Mouse (Mus musculus) spleen, adult 18-20 months (tissue): ENCODE results near the gene Gm20489.

ENCODE experiments used
- DNase-seq, 2 experiments: peaks; one replicate each; pipeline ENCODE4 v3.0.0; 2022; ENCODE audit warnings: mixed read lengths in 2 of 2

The Gm20489 gene

DNA sequence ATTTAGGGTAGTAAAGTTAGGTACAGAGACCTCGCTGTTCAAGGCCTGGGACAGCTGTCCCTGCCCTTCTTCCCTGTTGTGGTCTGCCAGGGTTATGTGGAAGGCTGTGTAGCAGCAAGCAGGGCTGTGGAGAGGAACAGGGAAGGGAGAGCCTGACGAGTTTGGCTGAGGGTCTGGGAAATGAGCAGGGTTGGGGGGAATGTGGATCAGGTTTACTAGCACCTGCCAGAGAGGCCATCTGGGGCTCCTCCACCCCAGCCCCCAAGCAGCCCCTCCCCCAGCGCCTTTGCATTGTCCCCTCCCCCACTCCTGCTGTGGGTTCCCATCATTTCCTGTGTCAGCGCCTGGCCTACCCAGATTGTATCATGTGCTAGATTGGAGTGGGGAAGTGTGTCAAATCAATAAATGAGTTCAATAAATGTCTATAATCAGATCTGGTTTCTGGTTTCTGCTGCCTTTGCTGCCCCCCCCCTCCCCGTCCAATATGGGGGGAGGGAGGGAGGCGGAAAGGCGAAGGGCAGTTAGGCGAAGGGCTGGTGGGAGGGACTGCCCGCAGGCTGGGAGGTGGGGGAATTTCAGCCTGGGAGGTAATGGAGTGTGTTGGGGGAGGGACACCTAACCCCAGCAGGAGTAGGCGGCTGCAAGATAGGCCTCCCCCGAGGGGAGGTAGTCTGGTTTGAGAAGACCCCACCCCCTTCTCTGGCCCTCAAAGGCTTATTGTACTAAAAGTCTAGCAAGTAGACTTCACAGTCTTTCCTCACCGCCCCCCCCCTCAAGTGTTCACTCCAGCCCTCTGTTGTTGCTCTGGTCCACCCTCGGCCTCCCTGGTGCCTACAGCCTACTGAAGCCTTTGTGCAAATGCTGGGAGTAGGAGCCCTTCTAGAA is 8.1 kb downstream of the Gm20489 start:
- no peak for DNase-seq

DNA sequence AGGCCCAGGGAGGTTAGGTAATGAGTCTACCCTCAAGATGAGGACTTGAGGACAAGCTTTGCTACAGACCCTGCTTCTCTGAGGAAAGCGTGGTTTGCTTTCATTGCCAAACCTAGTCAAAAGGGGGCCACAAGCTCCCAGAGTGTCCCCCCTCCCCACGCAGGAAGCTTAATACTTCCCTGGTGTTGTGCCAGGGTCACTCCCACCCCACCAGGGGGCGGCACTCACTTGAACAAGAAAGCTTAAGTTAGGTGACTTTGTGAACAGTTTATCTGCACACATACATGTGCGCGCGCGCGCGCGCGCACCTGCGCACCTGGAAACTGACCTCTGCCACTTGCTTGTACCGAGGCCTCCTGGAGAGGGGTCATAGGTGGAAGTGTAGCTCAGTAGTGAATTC is 12.2 kb downstream of the Gm20489 start:
- peak; percentile 28 to 46 for DNase-seq

DNA sequence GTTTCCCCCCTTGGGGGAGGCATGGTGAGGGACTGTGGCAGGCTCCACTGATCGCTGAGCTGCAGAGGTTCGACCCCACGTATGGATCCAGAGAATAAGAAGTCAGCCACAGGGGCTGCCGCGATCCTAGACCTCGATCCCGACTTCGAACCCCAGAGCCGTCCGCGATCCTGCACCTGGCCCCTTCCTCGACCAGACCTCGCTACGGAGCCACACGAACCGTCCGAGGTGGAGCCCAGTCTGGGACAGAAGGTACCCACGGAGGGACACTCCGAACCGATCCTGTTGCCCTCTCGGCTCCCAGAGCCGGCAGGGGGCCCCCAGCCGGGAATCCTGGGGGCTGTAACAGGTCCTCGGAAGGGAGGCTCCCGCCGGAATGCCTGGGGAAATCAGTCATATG is 14.1 kb downstream of the Gm20489 start:
- no peak for DNase-seq

DNA sequence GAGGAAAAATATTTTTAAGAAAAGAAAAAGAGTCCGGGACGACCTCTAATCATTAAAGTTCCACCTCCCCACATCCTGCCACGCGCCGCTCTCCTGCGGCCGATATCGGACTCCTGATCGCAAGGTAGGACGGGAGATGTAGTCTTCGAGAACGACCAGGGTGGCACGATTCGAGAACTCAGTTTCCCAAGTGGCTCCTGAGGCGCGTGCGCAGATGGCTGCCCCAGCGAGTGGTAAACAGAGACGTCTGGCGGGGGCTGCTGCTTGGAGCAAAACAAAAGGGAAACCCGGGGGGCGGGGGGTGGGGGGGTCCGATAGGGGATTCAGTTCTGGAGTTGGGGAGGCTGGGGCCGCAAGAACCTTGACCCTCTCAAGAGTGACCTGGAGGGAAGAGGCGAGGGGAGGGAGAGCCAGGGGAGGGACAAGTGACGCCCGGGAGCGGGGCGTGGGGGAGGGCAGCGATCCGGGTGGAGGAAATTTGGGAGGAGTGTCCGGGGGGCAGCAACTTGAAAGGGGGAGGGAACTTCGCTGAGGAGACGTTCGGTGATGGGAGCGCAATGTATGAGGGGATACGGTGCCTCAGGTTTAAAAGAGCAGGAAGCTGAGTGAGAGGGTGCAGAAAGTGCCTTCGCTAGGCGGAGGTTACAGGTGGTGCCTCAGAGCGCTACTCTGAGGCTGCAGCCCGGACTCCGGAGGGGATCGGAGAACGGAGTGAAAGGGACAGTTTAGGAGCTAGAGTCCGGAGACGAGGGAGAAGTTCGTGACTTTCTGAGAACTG is 14.7 kb downstream of the Gm20489 start, which contains the start of gene Foxo4:
TSS of gene Foxo4 (plus strand) at position 577 of the 778 bp plus-strand sequence.
- DNase-seq: peak; percentile 74 to 81

DNA sequence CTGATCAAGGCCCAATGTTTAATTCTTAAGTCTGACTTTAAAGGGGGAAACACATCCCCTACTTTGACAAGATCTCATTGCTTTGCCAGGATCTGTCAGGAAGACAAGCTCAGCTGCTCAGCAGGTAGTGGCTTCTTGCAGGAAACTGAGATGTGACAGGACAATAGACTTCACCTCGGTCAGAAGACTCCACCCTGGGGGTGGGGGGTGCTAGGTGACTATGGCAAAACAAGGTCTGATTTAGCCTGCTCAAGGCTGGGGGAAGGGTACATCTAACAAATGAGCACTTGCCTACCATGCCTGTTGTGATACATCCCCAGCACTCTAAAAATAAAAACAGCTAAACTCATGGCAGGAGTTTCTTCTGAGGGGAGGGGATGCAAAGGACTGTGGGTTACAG is 23.8 kb downstream of the Gm20489 start:
- no peak for DNase-seq

DNA sequence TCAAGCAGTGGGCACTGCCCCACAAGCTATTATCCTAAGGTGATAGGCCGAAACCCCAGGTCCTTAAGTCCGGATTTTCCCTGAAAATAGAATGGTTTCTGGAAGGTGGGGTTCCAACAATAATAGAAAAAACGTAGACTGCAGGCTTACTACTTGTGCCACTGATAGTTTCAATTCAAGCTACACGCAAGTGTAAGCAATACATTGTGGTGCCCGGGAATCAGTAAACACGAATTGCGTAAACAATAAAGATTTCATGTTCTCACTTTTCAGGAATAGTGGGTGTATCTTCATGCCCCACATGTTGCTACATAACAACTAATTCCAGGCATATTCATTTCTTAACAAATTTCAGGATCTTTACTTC is 46.0 kb downstream of the Gm20489 start:
- no peak for DNase-seq

DNA sequence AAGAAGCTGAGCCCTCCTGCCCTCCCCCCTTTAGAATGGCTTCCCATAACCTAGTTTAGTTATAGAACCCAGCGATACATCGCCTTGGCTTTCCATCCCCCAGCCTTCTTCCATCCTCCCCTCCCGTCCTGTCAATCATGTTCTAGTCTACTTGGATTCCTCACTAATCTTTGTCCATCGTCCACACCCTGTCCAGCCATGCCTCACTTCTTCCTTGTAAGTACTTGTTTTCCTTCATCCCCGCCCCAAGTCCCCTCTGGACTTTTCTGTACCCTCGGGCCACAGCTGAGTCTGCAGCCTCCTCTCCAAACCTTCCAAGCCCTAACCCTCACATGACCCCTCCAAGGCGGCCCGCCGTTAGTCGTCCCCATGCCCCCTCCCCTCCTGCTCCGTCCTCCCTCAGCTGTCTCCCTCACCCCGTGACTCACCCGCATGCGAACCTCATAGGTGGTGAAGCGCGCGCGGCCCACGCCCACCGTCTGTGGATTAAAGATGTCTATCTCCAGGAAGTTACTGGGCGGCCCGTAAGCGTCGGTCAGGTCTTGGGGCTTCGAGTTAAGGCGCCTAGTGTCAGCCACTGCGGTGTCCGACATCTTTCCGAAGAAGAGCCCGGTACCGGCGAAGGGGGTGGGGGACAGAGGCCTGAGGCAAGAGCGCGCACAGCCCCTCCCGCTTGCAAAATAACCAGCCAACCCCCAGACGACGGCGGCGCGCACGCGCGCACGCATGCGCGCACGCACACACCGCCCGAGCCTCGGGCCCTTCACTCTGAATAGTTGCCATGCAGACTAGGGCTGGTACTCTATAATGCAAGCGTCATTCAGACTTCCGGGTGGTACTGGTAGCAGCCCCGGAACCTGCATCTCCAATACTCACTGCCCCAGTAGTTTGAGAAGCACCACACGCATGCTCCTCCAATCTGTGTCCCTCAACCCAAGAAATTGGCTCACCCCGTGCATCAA is 46.7 kb downstream of the Gm20489 start, which contains the start of gene Snx12:
TSS of gene Snx12 (minus strand) at position 730 of the 962 bp plus-strand sequence.
- peak; percentile 75 to 76 for DNase-seq
